Mouse (Mus musculus): Measurements from ENCODE around the gene Odam. TPM values are rescaled to one million over a fixed set of nuclear protein-coding genes. Genes with fewer than 3 reads are reported as not detected.

Gene Odam
- not detected in 2 replicates for polyA plus RNA-seq (2015; fragmentation: Nextera tagmentation; extraction: Ambion mirVana)

DNA sequence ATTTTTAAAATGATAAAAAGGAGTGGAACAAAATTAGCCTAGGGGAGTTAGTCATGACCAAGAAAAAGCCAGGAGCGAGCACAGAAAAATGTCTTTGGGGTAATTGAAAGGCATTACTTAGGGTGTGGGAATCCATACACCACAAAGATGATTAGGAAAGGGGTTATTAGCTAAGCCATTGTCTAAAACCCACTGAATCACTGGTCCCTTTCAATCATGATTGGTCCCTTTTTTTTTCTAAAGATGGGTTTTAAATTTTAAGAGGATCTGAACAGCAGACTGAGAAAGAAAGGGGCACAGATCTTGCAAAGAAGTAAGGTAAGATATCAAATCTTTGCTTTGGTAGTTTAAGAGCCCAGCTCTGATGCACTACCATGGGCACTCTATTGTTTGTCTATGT is at the start of gene Odam:
Gene Odam, plus strand, starts transcription at position 301 of the 400 bp plus-strand sequence.
- no peaks in the 10 kb centered on the region for H3K27me3 ChIP-seq

DNA sequence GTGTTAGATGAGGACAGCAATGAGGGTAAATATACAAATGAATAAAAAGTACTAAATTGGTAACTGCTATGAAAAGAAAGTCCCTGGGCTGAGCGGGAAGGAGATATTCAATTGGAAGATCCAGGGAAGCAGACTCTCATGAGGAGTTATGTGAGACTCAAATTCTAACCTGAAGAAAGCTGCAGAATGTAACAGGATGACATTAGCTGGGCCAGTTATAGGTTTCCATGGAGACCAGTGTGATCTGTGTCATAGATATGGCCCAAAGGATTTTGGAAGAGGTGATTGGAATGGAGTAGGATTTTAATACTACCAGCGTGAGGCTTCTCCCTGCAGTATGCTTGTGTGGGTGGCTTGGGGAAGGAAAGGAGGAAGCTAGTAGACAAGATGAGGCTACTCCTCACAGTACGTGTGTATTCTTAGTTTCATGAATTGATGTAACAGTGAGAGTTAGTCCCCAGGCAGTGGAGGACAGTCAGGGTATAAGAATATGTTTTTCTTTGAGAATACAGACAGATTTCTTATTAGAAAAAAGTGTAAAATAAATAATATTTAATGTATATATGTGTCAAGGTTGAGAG is 29.6 kb upstream of the Odam start:
- Histone ChIP-seq H3K9ac (no peak overlapping the region), H3K9me3 (replicated peaks) (no peaks in the 10 kb centered on the region), H3K27me3 (no peaks in the 10 kb centered on the region), H3K4me3 (replicated peaks) (no peak overlapping the region), H3K27ac (no peak overlapping the region), H3K4me1 (no peaks in the 10 kb centered on the region), H3K4me2 (no peak overlapping the region), H3K36me3 (no peaks in the 10 kb centered on the region)
- 72% methylated on average over 3 of the region's 3 CpGs for WGBS
- ATAC-seq (replicated peaks; ENCODE audit: low FRiP score) = no peak

More for the DNA sequence above, at the start of gene Odam:
- no peak for ATAC-seq (replicated peaks; ENCODE audit: low FRiP score)
- no peak within 1 kb of the TSS for H3K4me2 ChIP-seq
- no peak within 1 kb of the TSS for H3K9ac ChIP-seq
- H3K36me3 ChIP-seq = no peaks in the 10 kb centered on the region
- H3K4me1 ChIP-seq = no peaks in the 10 kb centered on the region
- no peak within 1 kb of the TSS for H3K27ac ChIP-seq
- 85% methylated on average over 1 of the region's 1 CpGs for WGBS
- no peaks in the 10 kb centered on the region for H3K9me3 ChIP-seq (replicated peaks)
- no peak within 1 kb of the TSS for H3K4me3 ChIP-seq (replicated peaks)

DNA sequence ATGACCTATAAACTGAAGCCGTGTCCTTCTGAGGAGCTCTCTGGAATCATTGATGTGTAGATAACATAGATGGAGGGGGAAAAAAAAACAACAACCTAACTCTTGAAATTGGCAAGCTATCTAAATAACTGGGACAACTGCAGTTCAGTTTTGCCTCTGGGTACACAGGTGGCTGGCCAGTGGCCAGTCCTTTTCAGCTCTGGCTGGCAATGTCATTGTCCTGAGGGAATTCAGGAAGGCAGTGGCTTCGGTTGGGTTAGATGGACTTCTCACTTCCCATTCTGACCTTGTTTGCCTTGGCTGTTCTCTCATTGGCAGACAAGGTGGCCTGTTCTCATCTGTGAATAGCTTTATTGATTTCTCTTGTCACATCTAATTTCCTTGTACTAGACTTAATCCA is 14.7 kb upstream of the Odam start:
- Histone ChIP-seq H3K4me1 (no peaks in the 10 kb centered on the region), H3K9me3 (replicated peaks) (no peaks in the 10 kb centered on the region), H3K36me3 (no peaks in the 10 kb centered on the region), H3K9ac (no peak overlapping the region), H3K27ac (no peak overlapping the region), H3K4me3 (replicated peaks) (no peak overlapping the region), H3K4me2 (no peak overlapping the region), H3K27me3 (no peaks in the 10 kb centered on the region)
- ATAC-seq (replicated peaks; ENCODE audit: low FRiP score) = no peak
- 72% methylated on average over 2 of the region's 2 CpGs for WGBS

DNA sequence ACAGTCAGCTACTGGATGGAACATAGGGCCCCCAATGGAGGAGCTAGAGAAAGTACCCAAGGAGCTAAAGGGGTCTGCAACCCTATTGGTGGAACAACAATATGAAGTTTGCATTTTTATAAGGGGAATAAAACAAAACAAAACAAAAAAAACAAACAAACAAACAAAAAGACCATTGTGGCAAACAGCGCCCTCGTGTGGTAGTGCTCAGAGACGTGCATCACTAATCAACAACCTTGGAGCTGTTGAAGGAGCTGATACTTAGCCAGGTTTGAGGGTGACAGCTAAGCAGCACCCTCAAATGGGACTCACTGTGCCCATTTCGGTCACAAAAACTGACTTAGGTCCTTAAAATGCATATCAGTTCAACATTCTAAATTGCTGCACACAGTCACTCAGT is 13.4 kb upstream of the Odam start:
- Histone ChIP-seq H3K9me3 (replicated peaks) (no peaks in the 10 kb centered on the region), H3K4me1 (no peaks in the 10 kb centered on the region), H3K4me2 (no peak overlapping the region), H3K9ac (no peak overlapping the region), H3K27ac (no peak overlapping the region), H3K36me3 (no peaks in the 10 kb centered on the region), H3K27me3 (no peaks in the 10 kb centered on the region), H3K4me3 (replicated peaks) (no peak overlapping the region)
- no peak for ATAC-seq (replicated peaks; ENCODE audit: low FRiP score)
- 42% methylated on average over 4 of the region's 4 CpGs for WGBS

DNA sequence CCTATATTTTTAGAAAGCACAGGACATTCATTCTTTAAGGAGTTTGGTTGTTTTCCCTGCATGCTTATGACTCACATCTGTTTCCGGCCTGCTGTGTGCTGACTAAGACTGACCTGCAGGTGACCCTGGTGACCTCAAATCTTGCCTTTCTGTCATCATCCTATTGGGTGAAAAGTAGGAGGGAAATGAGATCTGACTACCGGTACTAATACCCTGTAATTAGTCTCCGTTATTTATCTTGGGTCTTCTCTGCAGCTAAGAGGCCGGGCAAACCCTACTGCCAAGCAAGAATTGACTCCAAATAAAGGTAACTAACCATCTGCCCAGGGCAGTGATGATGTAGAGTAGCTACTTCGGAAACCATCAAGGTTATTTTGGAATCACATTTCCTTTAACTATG is 40.5 kb downstream of the Odam start, which contains the start of gene Csn3:
Gene Csn3, plus strand, starts transcription at position 208 of the 400 bp plus-strand sequence.
- H3K4me3 ChIP-seq (replicated peaks) = no peak within 1 kb of the TSS
- WGBS = 32% methylated on average over 5 of the region's 5 CpGs

DNA sequence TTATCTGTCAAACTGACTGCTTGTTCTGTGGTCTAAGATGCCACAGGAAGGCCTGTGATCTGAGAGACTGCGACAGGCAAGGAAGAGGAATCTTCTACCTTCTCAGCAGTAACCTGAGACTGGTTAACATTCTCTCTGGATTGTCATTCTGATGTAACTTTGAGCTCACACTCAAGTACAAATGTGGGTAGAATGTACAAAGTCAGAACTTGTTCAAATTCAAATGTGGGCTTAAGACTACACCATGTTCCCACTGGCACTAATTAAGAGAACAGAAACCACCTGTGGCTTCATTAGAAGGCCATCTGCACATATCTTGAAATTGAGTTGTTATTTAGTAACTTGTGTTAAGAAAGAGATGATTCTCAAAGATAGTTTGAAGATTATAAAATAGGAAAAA is 46.8 kb downstream of the Odam start:
- Histone ChIP-seq H3K27me3 (no peaks in the 10 kb centered on the region), H3K9me3 (replicated peaks) (no peaks in the 10 kb centered on the region), H3K4me3 (replicated peaks) (no peak overlapping the region), H3K36me3 (no peaks in the 10 kb centered on the region), H3K4me2 (no peak overlapping the region), H3K27ac (no peak overlapping the region), H3K4me1 (no peaks in the 10 kb centered on the region), H3K9ac (no peak overlapping the region)
- ATAC-seq (replicated peaks; ENCODE audit: low FRiP score) = no peak
- WGBS = 64% methylated on average over 1 of the region's 1 CpGs

More for the DNA sequence above, 40.5 kb downstream of the Odam start, which contains the start of gene Csn3:
- Histone ChIP-seq H3K27ac (no peak within 1 kb of the TSS), H3K4me1 (no peaks in the 10 kb centered on the region), H3K9ac (no peak within 1 kb of the TSS), H3K27me3 (no peaks in the 10 kb centered on the region), H3K36me3 (no peaks in the 10 kb centered on the region), H3K9me3 (replicated peaks) (no peaks in the 10 kb centered on the region), H3K4me2 (no peak within 1 kb of the TSS)
- ATAC-seq (replicated peaks; ENCODE audit: low FRiP score) = no peak

DNA sequence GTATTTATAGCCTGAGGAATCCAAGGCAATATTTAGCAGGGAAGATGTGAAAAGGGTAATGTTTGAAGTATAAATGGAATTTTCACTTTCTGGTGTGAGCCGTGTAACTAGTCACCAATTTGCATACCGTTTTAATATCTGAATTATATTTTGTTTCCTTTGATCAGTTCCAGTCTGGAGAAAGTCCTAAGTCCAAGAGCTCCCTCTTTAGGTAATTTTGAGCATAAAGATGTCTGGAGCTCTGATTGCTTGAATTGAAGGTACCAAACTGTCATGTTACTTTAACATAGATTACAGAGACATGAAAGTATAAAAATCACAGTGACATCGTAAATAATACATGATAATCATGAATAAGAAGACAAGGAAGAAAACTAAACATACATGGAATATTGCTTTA is 55.9 kb downstream of the Odam start:
- Histone ChIP-seq H3K9ac (no peak overlapping the region), H3K27ac (no peak overlapping the region), H3K36me3 (no peaks in the 10 kb centered on the region), H3K9me3 (replicated peaks) (no peaks in the 10 kb centered on the region), H3K27me3 (no peaks in the 10 kb centered on the region), H3K4me2 (no peak overlapping the region), H3K4me1 (no peaks in the 10 kb centered on the region), H3K4me3 (replicated peaks) (no peak overlapping the region)
- ATAC-seq (replicated peaks; ENCODE audit: low FRiP score) = no peak
- WGBS = 46% methylated on average over 3 of the region's 3 CpGs

DNA sequence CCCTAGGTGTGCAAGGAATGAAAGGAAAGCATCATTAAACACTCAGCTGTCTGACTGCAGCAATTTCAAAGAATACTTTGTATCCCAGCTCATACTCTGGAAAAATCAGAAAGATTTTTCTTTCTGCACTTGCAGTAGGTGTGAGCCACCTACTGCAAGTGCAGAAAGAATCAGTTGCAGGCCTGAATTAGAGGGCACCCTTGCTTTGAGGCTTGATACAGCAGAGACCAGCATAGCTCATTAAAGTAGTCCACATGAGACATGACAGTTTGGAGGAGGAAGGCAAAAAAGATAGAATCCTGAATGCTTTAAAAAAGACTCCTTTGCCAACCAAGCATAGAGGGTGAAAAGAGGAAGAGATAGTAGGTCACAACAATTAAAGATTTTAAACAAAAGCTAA is 57.7 kb downstream of the Odam start:
- no peak for ATAC-seq (replicated peaks; ENCODE audit: low FRiP score)
- no peak overlapping the region for H3K27ac ChIP-seq

More for the DNA sequence above, 57.7 kb downstream of the Odam start:
- Histone ChIP-seq H3K9ac (no peak overlapping the region), H3K4me1 (no peaks in the 10 kb centered on the region), H3K9me3 (replicated peaks) (no peaks in the 10 kb centered on the region), H3K36me3 (no peaks in the 10 kb centered on the region), H3K4me2 (no peak overlapping the region), H3K27me3 (no peaks in the 10 kb centered on the region), H3K4me3 (replicated peaks) (no peak overlapping the region)

Other genes starting within 250 kb of the Odam start
- gene Csn1s1, start 218.8 kb upstream of the Odam start, polyA plus RNA-seq (2015; fragmentation: Nextera tagmentation; extraction: Ambion mirVana) = not detected in 2 replicates
- not detected in 2 replicates for gene Csn2, start 185.4 kb upstream of the Odam start, polyA plus RNA-seq (2015; fragmentation: Nextera tagmentation; extraction: Ambion mirVana)
- gene Csn1s2a, start 110.5 kb upstream of the Odam start, polyA plus RNA-seq (2015; fragmentation: Nextera tagmentation; extraction: Ambion mirVana) = not detected in 2 replicates
- gene Csn1s2b, start 76.9 kb upstream of the Odam start, polyA plus RNA-seq (2015; fragmentation: Nextera tagmentation; extraction: Ambion mirVana) = not detected in 2 replicates
- not detected in 2 replicates for gene Prr27, start 59.3 kb upstream of the Odam start, polyA plus RNA-seq (2015; fragmentation: Nextera tagmentation; extraction: Ambion mirVana)
- gene Csn3, start 40.5 kb downstream of the Odam start, polyA plus RNA-seq (2015; fragmentation: Nextera tagmentation; extraction: Ambion mirVana) = 0.42 and 0.67 TPM in 2 replicates
- gene 2310003L06Rik, start 84.4 kb downstream of the Odam start, polyA plus RNA-seq (2015; fragmentation: Nextera tagmentation; extraction: Ambion mirVana) = not detected in 2 replicates
- gene Gm28434, start 84.5 kb downstream of the Odam start, polyA plus RNA-seq (2015; fragmentation: Nextera tagmentation; extraction: Ambion mirVana) = not detected in 2 replicates
- not detected in 2 replicates for gene Cabs1, start 94.4 kb downstream of the Odam start, polyA plus RNA-seq (2015; fragmentation: Nextera tagmentation; extraction: Ambion mirVana)
- gene Smr3a, start 117.5 kb downstream of the Odam start, polyA plus RNA-seq (2015; fragmentation: Nextera tagmentation; extraction: Ambion mirVana) = not detected in 2 replicates
- gene Smr2, start 201.5 kb downstream of the Odam start, polyA plus RNA-seq (2015; fragmentation: Nextera tagmentation; extraction: Ambion mirVana) = not detected in 2 replicates
- gene Gm11116, start 226.5 kb downstream of the Odam start, polyA plus RNA-seq (2015; fragmentation: Nextera tagmentation; extraction: Ambion mirVana) = not detected in 2 replicates